Mouse (Mus musculus) stomach, embryonic 14.5 days (tissue): ENCODE measurements at regions not wholly inside any gene's neighbourhood (a gene's known extent, or its start where the extent isn't known, plus 50 kb on each side); places are given as distances from the start of the nearest gene placed in this dataset.

Experiments
- ATAC-seq: fragments of 200-750 bp; cut with Nextera tagmentation; 2 replicates; pipeline ENCODE4 v1.8.0; 2017; ENCODE audit warnings: low read depth, moderate TSS enrichment; ENCODE audit not compliant: insufficient number of reproducible peaks, insufficient read depth, low FRiP score
- H3K27ac ChIP-seq: fragments of 300-500 bp; sonication (generic); 2 replicates; pipeline ENCODE4 v1.5.1; 2014; ENCODE audit warnings: mild to moderate bottlenecking, low read length, moderate library complexity, mixed read lengths
- H3K27me3 ChIP-seq: fragments of 300-500 bp; sonication (generic); 2 replicates; pipeline ENCODE4 v1.6.1; 2014; ENCODE audit warnings: low read length, control low read depth, mixed read lengths; ENCODE audit not compliant: control insufficient read depth, insufficient read depth
- H3K36me3 ChIP-seq: fragments of 300-500 bp; sonication (generic); 2 replicates; pipeline ENCODE4 v1.6.1; 2014; ENCODE audit warnings: mild to moderate bottlenecking, control low read depth, low read length, moderate library complexity, mixed read lengths; ENCODE audit not compliant: control insufficient read depth, insufficient read depth
- H3K4me1 ChIP-seq: fragments of 300-500 bp; sonication (generic); 2 replicates; pipeline ENCODE4 v1.6.1; 2014; ENCODE audit warnings: low read length, control low read depth, mixed read lengths; ENCODE audit not compliant: control insufficient read depth, insufficient read depth
- H3K4me2 ChIP-seq: fragments of 300-500 bp; sonication (generic); replicated peaks from 2 replicates; pipeline ENCODE4 v1.6.1; 2014; ENCODE audit warnings: low read depth, low read length, control low read depth
- H3K4me3 ChIP-seq: fragments of 300-500 bp; sonication (generic); 2 replicates; pipeline ENCODE4 v1.5.1; 2014; ENCODE audit warnings: low read depth, low read length, control low read depth
- H3K9ac ChIP-seq: fragments of 300-500 bp; sonication (generic); replicated peaks from 2 replicates; pipeline ENCODE4 v1.6.1; 2014; ENCODE audit warnings: low read depth, mild to moderate bottlenecking, control low read depth, low read length, moderate library complexity, mixed read lengths
- H3K9me3 ChIP-seq: fragments of 300-500 bp; sonication (generic); 2 replicates; pipeline ENCODE4 v1.6.1; 2016; ENCODE audit warnings: low read depth, low read length, control low read depth; ENCODE audit not compliant: control insufficient read depth
- WGBS: fragments of 180-500 bp; shearing (Covaris S2); extraction: QIAGEN DNeasy Blood & Tissue Kit; methylation state at CpG from one replicate; pipeline ENCODE4 v1.1.7; 2014; 5-methylcytosine and 5-hydroxymethylcytosine counted together

- H3K9me3 ChIP-seq: peaks cover 4% of the 10 kb centered on the region; the same call in 1 of the 2 replicates
- no peaks in the 10 kb centered on the region for H3K27me3 ChIP-seq
- 80% methylated on average over 2 of the region's 2 CpGs for WGBS
- ATAC-seq: no peak
- no peak overlapping the region for H3K4me3 ChIP-seq
- no peak overlapping the region for H3K4me2 ChIP-seq
- no peak overlapping the region for H3K27ac ChIP-seq
- no peak overlapping the region for H3K9ac ChIP-seq
- H3K4me1 ChIP-seq: no peaks in the 10 kb centered on the region
- no peaks in the 10 kb centered on the region for H3K36me3 ChIP-seq
Observed at GRCm38 (mm10) chr1:34982966-34983365, 133.2 kb downstream of the Plekhb2 start.

- 84% methylated on average over 2 of the region's 2 CpGs for WGBS
- no peaks in the 10 kb centered on the region for H3K36me3 ChIP-seq
- H3K9ac ChIP-seq: no peak overlapping the region
- H3K4me2 ChIP-seq: no peak overlapping the region
- no peak overlapping the region for H3K27ac ChIP-seq
- no peaks in the 10 kb centered on the region for H3K4me1 ChIP-seq
- ATAC-seq: no peak
- no peak overlapping the region for H3K4me3 ChIP-seq
- H3K27me3 ChIP-seq: no peaks in the 10 kb centered on the region
- no peaks in the 10 kb centered on the region for H3K9me3 ChIP-seq
Observed at GRCm38 (mm10) chr1:34986861-34987260, 137.1 kb downstream of the Plekhb2 start.

GRCm38 (mm10) chr1:34987650-34988221, 138.0 kb downstream of the Plekhb2 start:
- 73% methylated on average over 8 of the region's 8 CpGs for WGBS
- no peaks in the 10 kb centered on the region for H3K36me3 ChIP-seq
- no peaks in the 10 kb centered on the region for H3K27me3 ChIP-seq
- H3K4me3 ChIP-seq: no peak overlapping the region
- no peak overlapping the region for H3K9ac ChIP-seq
- H3K4me2 ChIP-seq: no peak overlapping the region
- no peak overlapping the region for H3K27ac ChIP-seq
- H3K9me3 ChIP-seq: no peaks in the 10 kb centered on the region
- ATAC-seq: no peak
- no peaks in the 10 kb centered on the region for H3K4me1 ChIP-seq

GRCm38 (mm10) chr1:34988225-34988624, 138.4 kb downstream of the Plekhb2 start:
- ATAC-seq: no peak
- H3K4me1 ChIP-seq: no peaks in the 10 kb centered on the region

GRCm38 (mm10) chr1:35000801-35001200, 151.0 kb downstream of the Plekhb2 start:
- no peak overlapping the region for H3K4me2 ChIP-seq
- H3K27ac ChIP-seq: no peak overlapping the region
- H3K9me3 ChIP-seq: no peaks in the 10 kb centered on the region
- H3K4me3 ChIP-seq: no peak overlapping the region
- no peaks in the 10 kb centered on the region for H3K4me1 ChIP-seq
- ATAC-seq: no peak
- 84% methylated on average over 1 of the region's 1 CpGs for WGBS
- H3K27me3 ChIP-seq: no peaks in the 10 kb centered on the region
- no peaks in the 10 kb centered on the region for H3K36me3 ChIP-seq
- H3K9ac ChIP-seq: no peak overlapping the region

More at GRCm38 (mm10) chr1:34988225-34988624, 138.4 kb downstream of the Plekhb2 start:
- H3K4me2 ChIP-seq: no peak overlapping the region
- WGBS: 77% methylated on average over 7 of the region's 7 CpGs
- no peaks in the 10 kb centered on the region for H3K27me3 ChIP-seq
- H3K9me3 ChIP-seq: no peaks in the 10 kb centered on the region
- H3K9ac ChIP-seq: no peak overlapping the region
- H3K36me3 ChIP-seq: no peaks in the 10 kb centered on the region
- no peak overlapping the region for H3K4me3 ChIP-seq
- H3K27ac ChIP-seq: no peak overlapping the region

- WGBS: 66% methylated on average over 4 of the region's 4 CpGs
- ATAC-seq: no peak
- Histone ChIP-seq H3K27me3 (no peaks in the 10 kb centered on the region), H3K4me2 (no peak overlapping the region), H3K9me3 (no peaks in the 10 kb centered on the region), H3K9ac (no peak overlapping the region), H3K36me3 (no peaks in the 10 kb centered on the region), H3K4me3 (no peak overlapping the region), H3K4me1 (no peaks in the 10 kb centered on the region), H3K27ac (no peak overlapping the region)
Observed at GRCm38 (mm10) chr1:35017471-35017870, 167.7 kb downstream of the Plekhb2 start.

- ATAC-seq: no peak
Observed at GRCm38 (mm10) chr1:35032619-35033018, 182.8 kb downstream of the Plekhb2 start.

GRCm38 (mm10) chr1:35072811-35073210, 223.0 kb downstream of the Plekhb2 start:
- no peak for ATAC-seq
- H3K4me3 ChIP-seq: no peak overlapping the region
- H3K4me2 ChIP-seq: no peak overlapping the region
- no peaks in the 10 kb centered on the region for H3K4me1 ChIP-seq
- H3K27ac ChIP-seq: no peak overlapping the region
- H3K27me3 ChIP-seq: no peaks in the 10 kb centered on the region
- 75% methylated on average over 1 of the region's 1 CpGs for WGBS
- H3K36me3 ChIP-seq: no peaks in the 10 kb centered on the region
- H3K9me3 ChIP-seq: no peaks in the 10 kb centered on the region
- H3K9ac ChIP-seq: no peak overlapping the region

More at GRCm38 (mm10) chr1:35032619-35033018, 182.8 kb downstream of the Plekhb2 start:
- Histone ChIP-seq H3K4me3 (no peak overlapping the region), H3K4me2 (no peak overlapping the region), H3K9ac (no peak overlapping the region), H3K4me1 (no peaks in the 10 kb centered on the region), H3K36me3 (no peaks in the 10 kb centered on the region), H3K27me3 (no peaks in the 10 kb centered on the region), H3K27ac (no peak overlapping the region), H3K9me3 (no peaks in the 10 kb centered on the region)
- WGBS: 52% methylated on average over 4 of the region's 4 CpGs

GRCm38 (mm10) chr1:35094873-35095272, 245.1 kb downstream of the Plekhb2 start:
- Histone ChIP-seq H3K9ac (no peak overlapping the region), H3K4me3 (no peak overlapping the region), H3K4me2 (no peak overlapping the region), H3K27ac (no peak overlapping the region), H3K4me1 (no peaks in the 10 kb centered on the region), H3K36me3 (no peaks in the 10 kb centered on the region), H3K9me3 (no peaks in the 10 kb centered on the region), H3K27me3 (no peaks in the 10 kb centered on the region)
- 55% methylated on average over 1 of the region's 1 CpGs for whole genome bisulfite sequencing
- no peak for ATAC-seq
